ENCODE assay signal across 32 mouse cellular contexts in genomic region chr15:78524163-78524562, GRCm38 (mm10). TPM values are rescaled to one million over a fixed set of nuclear protein-coding genes. Genes with fewer than 3 reads are reported as not detected.
"Had no signal": no experiment of that assay in that cellular context is flagged by ENCODE, and none has a peak within 500 bp of the region (broad histone marks: within the 10 kb centered on the region; RNA-seq: fewer than 3 reads in every experiment).

No protein-coding gene starts in this region.

- H3K27me3 ChIP-seq: heart, embryonic 12.5 days; hindbrain, embryonic 12.5 days; hindbrain, embryonic 15.5 days; kidney, embryonic 15.5 days; limb, embryonic 12.5 days; liver, embryonic 13.5 days; liver, embryonic 15.5 days had no signal

- H3K27ac ChIP-seq: gastrocnemius, adult 2 months; hindbrain, embryonic 12.5 days; hindbrain, embryonic 15.5 days; hindbrain, postnatal 0 days; kidney, embryonic 15.5 days; kidney, postnatal 0 days; layer of hippocampus, adult 2 months; left cerebral cortex, adult 2 months; limb, embryonic 12.5 days; liver, embryonic 13.5 days; liver, embryonic 15.5 days had no signal

- H3K4me2 ChIP-seq: heart, embryonic 12.5 days; hindbrain, embryonic 12.5 days; hindbrain, embryonic 15.5 days; kidney, embryonic 15.5 days; limb, embryonic 12.5 days; liver, embryonic 11.5 days; liver, embryonic 13.5 days; liver, embryonic 15.5 days had no signal

- H3K36me3 ChIP-seq: hindbrain, embryonic 12.5 days; hindbrain, embryonic 15.5 days; limb, embryonic 10.5 days; liver, embryonic 13.5 days; liver, embryonic 15.5 days had no signal

- H3K9me3 ChIP-seq: heart, embryonic 12.5 days; hindbrain, embryonic 12.5 days; hindbrain, embryonic 15.5 days; kidney, embryonic 15.5 days; limb, embryonic 10.5 days; limb, embryonic 12.5 days; liver, embryonic 13.5 days; liver, embryonic 15.5 days had no signal

- ATAC-seq: hindbrain, postnatal 0 days; intestine, embryonic 16.5 days had no signal

- DNase-seq: gastrocnemius, adult 2 months; gastrocnemius, postnatal 14 days; gastrocnemius, postnatal 36 days; heart, adult 18-20 months; heart, postnatal 14 days; heart, postnatal 36 days; kidney, adult 11 months; kidney, adult 2 months; kidney, adult 9 months; kidney, postnatal 14 days; kidney, postnatal 36 days; liver; liver, embryonic 13.5 days had no signal

- H3K4me3 ChIP-seq: gastrocnemius, adult 2 months; heart, embryonic 12.5 days; hindbrain, embryonic 12.5 days; hindbrain, embryonic 15.5 days; kidney, embryonic 15.5 days; layer of hippocampus, adult 2 months; left cerebral cortex, adult 2 months; limb, embryonic 10.5 days; limb, embryonic 12.5 days; liver, embryonic 13.5 days; liver, embryonic 15.5 days had no signal

- H3K9ac ChIP-seq: heart, embryonic 12.5 days; hindbrain, embryonic 12.5 days; hindbrain, embryonic 15.5 days; kidney, embryonic 15.5 days; limb, embryonic 12.5 days; liver, embryonic 13.5 days; liver, embryonic 15.5 days had no signal

RNA-seq across cellular contexts. Expression of gene Sstr3, which starts 20.3 kb away (rescaled TPM):
- total RNA-seq: gastrocnemius, postnatal 36 days; heart, adult 18-20 months; heart, postnatal 14 days; heart, postnatal 36 days; hematopoietic stem cell, adult 5-6 weeks had no signal
- polyA plus RNA-seq: gonadal fat pad, adult 2 months; heart, embryonic 14.5 days; heart, embryonic 16.5 days; limb, embryonic 10.5 days; liver, embryonic 11.5 days; liver, embryonic 13.5 days; liver, embryonic 15.5 days had no signal

RNA-seq across cellular contexts. Expression of gene Il2rb, which starts 29.1 kb away (rescaled TPM):
- total RNA-seq: gastrocnemius, adult 2 months; gastrocnemius, postnatal 14 days; gastrocnemius, postnatal 36 days had no signal
- polyA plus RNA-seq: heart, embryonic 12.5 days; limb, embryonic 10.5 days had no signal

RNA-seq across cellular contexts. Expression of gene Tmprss6, which starts 55.7 kb away (rescaled TPM):
- total RNA-seq: gastrocnemius, adult 2 months; gastrocnemius, postnatal 14 days; gastrocnemius, postnatal 36 days; heart, adult 18-20 months; heart, postnatal 14 days; heart, postnatal 36 days; hematopoietic stem cell, adult 5-6 weeks; layer of hippocampus, postnatal 10 days; left cerebral cortex, postnatal 14 days had no signal
- polyA plus RNA-seq: heart, embryonic 14.5 days had no signal
